Mouse (Mus musculus) C2C12 (cell line): ENCODE results near the gene Tbc1d20.

ENCODE experiments used
- CTCF ChIP-seq: IDR thresholded peaks from one replicate; pipeline ENCODE4 v1.5.1; 2011; ENCODE audit not compliant: control insufficient read depth, insufficient read depth, insufficient read length
- USF1 ChIP-seq: IDR thresholded peaks from one replicate; pipeline ENCODE4 v1.6.1; 2011; ENCODE audit warnings: low read depth, mild to moderate bottlenecking, control low read depth, moderate library complexity

DNA sequence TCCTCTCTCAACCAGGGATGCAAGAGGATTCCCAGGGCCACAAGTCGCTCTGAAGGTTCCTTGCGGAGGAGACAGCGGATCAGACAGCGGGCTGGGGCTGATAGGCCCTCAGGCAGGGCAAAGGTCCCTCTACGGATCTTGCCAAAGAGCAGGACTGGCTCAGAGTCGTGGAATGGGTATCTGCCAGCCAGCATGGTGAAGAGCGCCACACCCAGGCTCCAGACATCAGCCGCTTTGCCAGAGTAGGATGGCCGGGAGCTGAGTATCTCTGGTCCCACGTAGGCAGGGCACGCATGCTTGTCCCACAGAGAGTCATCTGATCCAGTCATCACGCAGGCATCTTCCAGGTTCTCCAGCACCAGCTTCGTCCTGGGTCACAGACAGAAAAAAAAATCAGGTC lies 44.7 kb downstream of the Tbc1d20 start:
- TF ChIP-seq CTCF, result no peak
- TF ChIP-seq USF1, result no peak
